Mouse (Mus musculus) heart, postnatal 0 days (tissue): ENCODE data around the gene Zfp108. TPM values are rescaled to one million over a fixed set of nuclear protein-coding genes. Genes with fewer than 3 reads are reported as not detected.

Experiments
- ATAC-seq: fragments of 200-750 bp; cut with Nextera tagmentation; 2 replicates; pipeline ENCODE4 v1.8.0; 2017; ENCODE audit warnings: low read depth, moderate number of reproducible peaks, moderate library complexity; ENCODE audit not compliant: insufficient read depth
- DNase-seq: peaks from one replicate; pipeline ENCODE4 v3.0.0-alpha.2; 2016; ENCODE audit warnings: low spot score
- H3K27ac ChIP-seq: fragments of 300-500 bp; sonication (generic); 2 replicates; pipeline ENCODE4 v1.5.1; 2014; ENCODE audit warnings: low read depth, mild to moderate bottlenecking
- H3K27me3 ChIP-seq: fragments of 300-500 bp; sonication (generic); 2 replicates; pipeline ENCODE4 v1.6.1; 2014; ENCODE audit warnings: low read length, mixed read lengths; ENCODE audit not compliant: control insufficient read depth, insufficient read depth
- H3K36me3 ChIP-seq: fragments of 300-500 bp; sonication (generic); replicated peaks from 2 replicates; pipeline ENCODE4 v1.6.1; 2014; ENCODE audit warnings: low read length, mixed read lengths; ENCODE audit not compliant: control insufficient read depth, insufficient read depth
- H3K4me1 ChIP-seq: fragments of 300-500 bp; sonication (generic); 2 replicates; pipeline ENCODE4 v1.6.1; 2014; ENCODE audit warnings: antibody characterized with exemption; ENCODE audit not compliant: control insufficient read depth, insufficient read depth
- H3K4me2 ChIP-seq: fragments of 300-500 bp; sonication (generic); 2 replicates; pipeline ENCODE4 v1.6.1; 2014; ENCODE audit warnings: low read depth, mild to moderate bottlenecking, low read length, moderate library complexity
- H3K4me3 ChIP-seq: fragments of 300-500 bp; sonication (generic); 2 replicates; pipeline ENCODE4 v1.5.1; 2014; ENCODE audit warnings: low read depth, low read length
- H3K9ac ChIP-seq: fragments of 300-500 bp; sonication (generic); replicated peaks from 2 replicates; pipeline ENCODE4 v1.6.1; 2014; ENCODE audit warnings: low read depth, low read length, mixed read lengths
- H3K9me3 ChIP-seq: fragments of 300-500 bp; sonication (generic); replicated peaks from 2 replicates; pipeline ENCODE4 v1.6.1; 2016; ENCODE audit warnings: low read length; ENCODE audit not compliant: control insufficient read depth
- CTCF ChIP-seq: IDR thresholded peaks from 2 replicates; pipeline ENCODE4 v1.5.1; 2016; ENCODE audit warnings: antibody characterized with exemption, control low read depth, low read depth
- EP300 ChIP-seq: IDR thresholded peaks from 2 replicates; pipeline ENCODE4 v1.6.1; 2016; ENCODE audit warnings: antibody characterized with exemption, low read depth
- WGBS: fragments of 180-500 bp; shearing (Covaris S2); extraction: QIAGEN DNeasy Blood & Tissue Kit; methylation state at CpG from one replicate; pipeline ENCODE4 v1.1.7; 2014; 5-methylcytosine and 5-hydroxymethylcytosine counted together
- polyA plus RNA-seq: library from polyadenylated mRNA; unstranded; fragments of >200 nt; fragmentation: Nextera tagmentation; extraction: Ambion mirVana; gene quantifications from 2 replicates; pipeline ENCODE4 v1.2.1, GENCODE M21; 2015
- total RNA-seq: library from RNA; depleted of rRNA; stranded (reverse); fragments of >200 nt; gene quantifications from 2 replicates; pipeline ENCODE4 v1.2.3, GENCODE M21; 2014; ENCODE audit warnings: low replicate concordance; rRNA removed

Gene Zfp108
- total RNA-seq (1.1 and 2.5 TPM in 2 replicates), polyA plus RNA-seq (1.1 and 1.5 TPM in 2 replicates)

DNA sequence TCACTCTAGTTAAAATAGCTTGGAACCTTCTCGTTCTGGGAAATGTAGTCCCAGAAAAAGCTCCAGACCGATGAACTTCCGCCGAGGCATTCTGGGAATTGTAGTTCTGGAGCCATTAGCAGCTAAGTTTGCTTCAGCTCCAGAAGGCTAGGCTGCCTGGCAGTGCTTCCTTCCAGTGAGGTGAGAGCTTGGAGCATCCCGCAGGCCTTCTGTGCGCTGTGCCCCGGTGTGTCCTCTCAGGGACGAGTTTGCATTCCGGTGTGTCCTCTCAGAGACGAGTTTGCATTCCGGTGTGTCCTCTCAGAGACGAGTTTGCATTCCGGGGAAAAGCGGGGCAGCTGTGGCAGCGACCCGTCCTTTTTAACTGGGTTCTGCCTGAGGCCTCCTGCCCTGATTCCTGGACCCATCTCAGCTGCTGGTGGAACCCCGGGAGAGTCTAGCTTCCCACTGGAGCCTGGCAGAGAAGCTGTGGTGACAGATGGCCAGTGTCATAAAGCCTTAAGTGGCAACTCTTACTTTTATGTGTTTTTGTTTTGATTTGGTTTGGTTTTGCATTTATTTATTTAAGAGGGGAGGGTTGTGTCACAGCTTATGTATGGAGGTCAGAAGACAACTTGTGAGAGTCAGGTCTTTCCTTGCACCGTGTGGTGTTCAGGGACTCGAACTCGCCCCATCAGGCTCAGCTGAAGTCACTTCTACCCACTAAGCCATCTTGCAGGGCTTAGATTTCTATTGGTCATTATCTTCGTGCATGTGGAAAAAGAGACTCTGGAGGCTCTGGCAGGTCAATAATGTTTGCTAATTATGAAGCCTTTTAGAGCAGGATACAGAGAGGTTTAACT lies at the start of gene Zfp108:
Gene Zfp108, plus strand, starts transcription at position 162 of the 842 bp plus-strand sequence.
- Histone ChIP-seq H3K27me3 (no peaks in the 10 kb centered on the region), H3K27ac (no peak within 1 kb of the TSS), H3K4me1 (0 out of 2 replicates have a peak, but pooled peaks cover 3% of the 10 kb centered on the region), H3K9me3 (no peaks in the 10 kb centered on the region), H3K9ac (peak within 1 kb of the TSS; percentile 67), H3K36me3 (0 out of 2 replicates have a peak, but pooled peaks cover 5% of the 10 kb centered on the region), H3K4me2 (peak within 1 kb of the TSS; percentile 78), H3K4me3 (peak within 1 kb of the TSS; percentile 64)
- DNase-seq (peak; percentile 87), ATAC-seq (peak; percentile 92)
- 19% methylated on average over 21 of the region's 21 CpGs for WGBS
- TF ChIP-seq EP300 (no peak), CTCF (no peak)

DNA sequence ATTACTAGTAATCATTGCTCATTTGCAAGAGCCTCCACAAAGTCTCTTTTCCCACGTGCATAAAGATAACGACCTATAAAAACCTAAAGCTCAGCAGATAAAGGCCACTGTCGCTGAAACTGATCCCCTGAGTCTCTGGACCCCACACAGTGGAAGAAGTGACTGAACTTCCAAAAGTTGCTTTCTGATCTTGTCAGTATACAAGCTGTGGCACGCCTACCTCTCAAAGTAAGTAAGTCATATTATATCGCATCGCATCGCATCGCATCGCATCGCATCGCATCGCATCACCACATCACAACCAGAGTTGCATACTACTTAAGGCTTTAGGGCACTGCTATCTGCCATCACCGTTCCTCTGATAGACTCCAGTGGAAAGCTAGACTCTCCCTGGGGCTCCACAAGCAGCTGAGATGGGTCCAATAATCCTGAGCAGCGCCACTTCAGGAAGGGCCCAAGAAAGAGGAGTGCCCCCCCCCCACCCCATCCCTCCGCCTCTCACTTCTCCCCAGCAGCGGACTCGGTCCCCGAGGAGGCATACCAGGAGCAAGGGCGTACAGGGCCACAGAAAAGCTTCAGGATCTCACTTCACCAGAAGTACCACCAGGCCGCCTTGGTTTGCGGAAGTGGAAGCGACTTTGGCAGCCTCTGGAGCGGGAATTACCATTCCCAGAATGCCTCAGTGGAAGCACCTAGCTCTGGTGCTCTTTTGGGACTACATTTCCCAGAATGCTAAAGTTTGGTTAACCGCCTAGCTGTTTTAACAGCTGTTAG lies 46.9 kb upstream of the Zfp108 start:
- no peaks in the 10 kb centered on the region for H3K9me3 ChIP-seq
- H3K4me2 ChIP-seq, result peak overlapping the region; percentile 86
- peaks cover 4% of the 10 kb centered on the region; the same call in 1 of the 2 replicates for H3K36me3 ChIP-seq
- H3K27ac ChIP-seq, result peak overlapping the region; percentile 68
- peak overlapping the region; percentile 90 for H3K9ac ChIP-seq
- no peak for TF ChIP-seq EP300
- peak overlapping the region; percentile 76 for H3K4me3 ChIP-seq
- WGBS, result 17% methylated on average over 24 of the region's 24 CpGs
- ATAC-seq (peak; percentile 88), DNase-seq (peak; percentile 87)
- H3K4me1 ChIP-seq, result peaks cover 8% of the 10 kb centered on the region
- H3K27me3 ChIP-seq, result no peaks in the 10 kb centered on the region

DNA sequence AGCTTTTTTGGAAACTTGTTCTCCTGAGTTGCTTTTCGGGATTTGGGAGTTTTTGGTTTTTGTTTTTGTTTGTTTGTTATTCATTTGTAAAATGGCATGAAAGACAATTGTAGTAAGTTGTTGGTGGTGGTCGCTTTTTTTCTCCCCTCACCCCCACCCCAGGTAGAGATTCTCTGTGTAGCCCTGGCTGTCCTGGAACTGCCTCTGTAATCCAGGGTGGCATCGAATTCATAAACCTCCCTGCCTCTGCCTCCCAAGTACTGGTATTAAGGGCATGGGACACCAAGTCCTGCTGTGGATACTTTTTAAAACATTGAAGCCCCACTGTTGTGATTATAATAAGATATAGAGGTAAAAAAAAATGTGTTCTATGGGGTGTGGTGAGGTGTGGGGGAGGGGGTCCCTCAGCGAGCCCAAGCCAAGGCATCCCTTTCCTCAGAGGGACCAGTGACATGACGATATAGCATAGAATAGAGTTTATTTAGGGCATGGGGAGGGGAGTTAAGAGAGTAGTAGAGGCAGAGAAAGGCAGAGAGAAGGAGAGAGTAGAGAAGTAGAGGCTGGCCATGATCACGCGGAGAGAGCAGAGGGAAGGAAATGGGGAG lies 46.2 kb upstream of the Zfp108 start:
- peak overlapping the region; percentile 90; the same call in 1 of the 2 replicates for H3K9ac ChIP-seq
- no peak for TF ChIP-seq CTCF
- TF ChIP-seq EP300, result no peak
- ATAC-seq, result no peak

DNA sequence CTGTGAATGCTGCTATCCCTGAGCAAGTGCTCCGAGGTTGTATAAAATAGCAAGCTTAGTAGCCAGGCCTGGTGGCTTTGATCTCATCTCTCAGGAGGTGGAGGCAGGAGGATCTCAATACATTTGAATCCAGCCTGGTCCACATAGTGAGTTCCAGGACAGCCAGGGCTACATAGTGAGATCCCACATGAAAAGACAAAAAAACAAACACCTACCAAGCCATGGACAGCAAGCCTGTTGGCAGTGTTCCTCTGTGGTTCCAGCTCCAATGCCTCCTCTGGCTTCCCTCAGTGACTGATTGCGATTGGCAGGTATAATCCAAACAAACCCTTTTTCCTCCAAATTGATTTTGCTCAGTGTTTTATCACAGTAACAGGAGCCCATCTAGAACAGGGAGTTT lies 44.3 kb upstream of the Zfp108 start:
- WGBS, result 63% methylated on average over 2 of the region's 2 CpGs

More for the DNA sequence above, 46.2 kb upstream of the Zfp108 start:
- H3K4me3 ChIP-seq, result peak overlapping the region; percentile 76
- 61% methylated on average over 7 of the region's 7 CpGs for WGBS
- no peaks in the 10 kb centered on the region for H3K27me3 ChIP-seq
- peak overlapping the region; percentile 86 for H3K4me2 ChIP-seq
- DNase-seq, result no peak
- no peak overlapping the region for H3K27ac ChIP-seq
- peaks cover 8% of the 10 kb centered on the region for H3K4me1 ChIP-seq
- H3K9me3 ChIP-seq, result no peaks in the 10 kb centered on the region
- H3K36me3 ChIP-seq, result no peaks in the 10 kb centered on the region

DNA sequence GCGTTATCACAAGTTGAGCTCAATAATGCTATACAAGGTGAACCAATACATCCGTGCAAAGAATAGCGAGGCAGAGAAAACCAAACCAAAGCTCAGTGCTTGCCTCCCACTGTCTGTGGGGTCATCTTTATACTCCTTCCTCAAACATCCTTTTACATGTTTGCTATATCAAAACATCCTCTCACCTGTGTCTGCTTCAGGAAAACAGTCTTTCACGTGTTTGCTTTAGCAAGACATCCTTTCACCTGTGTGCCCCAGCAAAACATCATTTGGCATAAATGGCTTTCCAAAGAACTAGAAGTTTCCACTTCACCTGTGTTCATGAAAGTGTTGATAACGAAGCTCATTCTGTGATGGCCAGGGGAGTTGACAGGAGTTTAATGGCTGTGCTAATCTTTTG lies 43.3 kb upstream of the Zfp108 start, which contains the start of gene Zfp111:
Gene Zfp111, minus strand, starts transcription at position 101 of the 400 bp plus-strand sequence.
- 71% methylated on average over 5 of the region's 5 CpGs for WGBS
- H3K27me3 ChIP-seq, result no peaks in the 10 kb centered on the region
- no peak within 1 kb of the TSS for H3K4me2 ChIP-seq
- H3K4me1 ChIP-seq, result peaks cover 8% of the 10 kb centered on the region
- no peak within 1 kb of the TSS for H3K27ac ChIP-seq
- no peak for TF ChIP-seq CTCF
- no peak for TF ChIP-seq EP300
- no peak within 1 kb of the TSS for H3K9ac ChIP-seq
- DNase-seq (no peak), ATAC-seq (no peak)
- no peaks in the 10 kb centered on the region for H3K36me3 ChIP-seq
- no peak within 1 kb of the TSS for H3K4me3 ChIP-seq
- H3K9me3 ChIP-seq, result no peaks in the 10 kb centered on the region

More for the DNA sequence above, 44.3 kb upstream of the Zfp108 start:
- TF ChIP-seq EP300, result no peak
- no peak for TF ChIP-seq CTCF
- Histone ChIP-seq H3K9ac (no peak overlapping the region), H3K9me3 (no peaks in the 10 kb centered on the region), H3K4me3 (no peak overlapping the region), H3K4me2 (no peak overlapping the region), H3K4me1 (peaks cover 8% of the 10 kb centered on the region), H3K36me3 (no peaks in the 10 kb centered on the region), H3K27me3 (no peaks in the 10 kb centered on the region), H3K27ac (no peak overlapping the region)
- DNase-seq (no peak), ATAC-seq (no peak)
